Mouse (Mus musculus) hematopoietic stem cell, adult 5-6 weeks (primary cell): ENCODE data around the gene Sike1. TPM values are rescaled to one million over a fixed set of nuclear protein-coding genes. Genes with fewer than 3 reads are reported as not detected.

ENCODE experiments used
- ATAC-seq, 2 experiments: fragments of 125-278 bp in 1 of 2; replicated peaks in 1 of 2; 2 replicates each; pipeline ENCODE4 v1.8.0; 2016 to 2017; ENCODE audit warnings: inconsistent platforms in 2 of 2, mild to moderate bottlenecking in 2 of 2, moderate number of reproducible peaks in 2 of 2, low read depth in 1 of 2, moderate TSS enrichment in 1 of 2; ENCODE audit not compliant: low FRiP score in 2 of 2, poor library complexity in 2 of 2, severe bottlenecking in 2 of 2, insufficient read depth in 1 of 2, low TSS enrichment in 1 of 2
- total RNA-seq: library from RNA; stranded (forward); fragments of 172-1452, 232-1000 nt; gene quantifications from 2 replicates; pipeline ENCODE4 v1.2.3, GENCODE M21; 2017

The Sike1 gene
- total RNA-seq, 1 experiment from 2014 or later = 15.2 TPM

GRCm38 (mm10) chr3:103019462-103019861, 24.0 kb downstream of the Sike1 start:
- ATAC-seq = no peak

DNA sequence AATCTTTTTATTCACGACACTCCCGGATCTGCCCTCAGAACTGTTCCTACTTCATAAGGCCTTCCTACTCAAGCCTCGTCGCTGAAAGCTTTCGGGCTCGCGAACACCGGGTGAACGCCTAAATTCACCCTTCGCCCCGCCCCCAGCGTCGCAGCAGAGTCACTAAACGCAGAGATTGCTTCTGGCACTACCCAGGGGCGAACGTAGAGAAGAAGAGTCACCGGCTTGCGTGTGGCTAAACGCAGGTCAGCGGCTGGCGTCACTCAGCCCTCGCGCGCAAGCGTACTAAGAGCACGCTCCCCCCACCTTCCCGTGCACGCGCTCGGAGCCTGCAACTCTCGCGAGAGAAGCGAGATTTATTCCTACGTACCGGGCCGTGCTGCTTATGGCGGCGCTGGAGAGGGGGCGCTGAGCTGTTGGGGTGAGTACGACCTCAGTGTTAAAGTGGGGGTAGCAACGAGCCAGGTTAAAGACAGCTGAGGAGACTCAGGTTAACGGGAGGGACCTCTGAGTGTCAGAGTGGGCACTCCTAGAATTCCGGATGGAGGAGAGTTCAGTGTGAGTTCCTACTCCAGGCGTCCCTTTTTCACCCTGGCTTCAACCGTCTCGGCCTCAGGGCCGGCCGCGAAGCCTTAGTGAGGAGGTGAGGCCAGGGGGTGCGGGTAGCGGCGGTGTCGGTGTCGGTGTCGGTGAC, 24.9 kb downstream of the Sike1 start, which contains the start of gene Csde1:
TSS of gene Csde1 (plus strand) at position 178 of the 694 bp plus-strand sequence.
- ATAC-seq = peak; percentile 85 to 92

GRCm38 (mm10) chr3:103020943-103021638, 25.6 kb downstream of the Sike1 start:
- ATAC-seq = peak; percentile 80 to 89

GRCm38 (mm10) chr3:103026174-103026573, 30.7 kb downstream of the Sike1 start:
- no peak for ATAC-seq

- ATAC-seq = no peak
Observed at GRCm38 (mm10) chr3:103040285-103040684, 44.8 kb downstream of the Sike1 start.

DNA sequence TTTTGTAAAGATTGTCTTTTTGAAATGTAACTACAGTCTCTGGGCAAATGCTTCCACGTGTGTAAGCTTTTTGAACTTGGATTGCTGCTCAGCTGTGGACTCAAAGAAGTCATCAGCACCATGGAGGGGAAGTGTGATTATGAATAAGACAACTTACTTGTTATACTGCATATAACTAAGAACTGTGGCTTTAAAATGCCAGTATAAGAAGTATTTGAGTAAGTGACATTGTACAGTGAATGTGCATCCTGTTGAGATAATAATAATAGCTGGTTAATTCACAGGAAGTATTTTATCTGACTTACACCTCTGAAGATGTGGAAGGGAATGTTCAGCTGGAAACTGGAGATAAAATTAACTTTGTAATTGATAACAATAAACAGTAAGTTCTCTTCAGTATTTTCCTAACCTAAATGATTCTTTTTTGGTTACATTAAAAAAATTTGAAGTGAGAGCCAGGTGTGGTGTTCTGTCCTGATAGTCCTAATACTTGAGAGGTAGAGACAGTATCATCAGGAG, 45.4 kb downstream of the Sike1 start:
- ATAC-seq = no peak

GRCm38 (mm10) chr3:103056016-103056595, 60.6 kb downstream of the Sike1 start:
- no peak for ATAC-seq

DNA sequence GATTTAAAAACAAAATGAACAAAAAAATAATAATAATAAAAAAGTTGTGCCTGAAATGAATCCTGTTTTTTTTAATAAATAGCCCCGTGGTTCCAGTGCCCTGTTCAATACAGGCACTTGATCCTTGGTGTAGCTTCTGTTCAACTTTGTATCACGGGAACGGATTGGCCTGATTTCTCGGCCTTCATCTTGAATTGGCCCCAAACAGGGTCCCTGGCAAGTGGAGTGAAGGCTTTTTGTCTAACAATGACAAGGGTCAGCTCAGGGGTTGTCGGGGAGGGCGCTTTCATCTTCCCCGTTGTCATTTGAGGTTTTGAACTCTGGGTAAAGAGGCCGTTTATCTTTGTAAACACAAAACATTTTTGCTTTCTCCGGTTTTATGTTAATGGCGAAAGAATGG, 62.2 kb downstream of the Sike1 start:
- peak in 1 of 2 experiments; percentile 7; a peak in 1 of 4 replicates for ATAC-seq

Other genes starting within 250 kb of the Sike1 start
- not detected in 2 replicates for gene Tshb, start 213.0 kb upstream of the Sike1 start, total RNA-seq
- not detected in 2 replicates for gene Sycp1, start 59.6 kb upstream of the Sike1 start, total RNA-seq
- gene Nr1h5, start 31.6 kb upstream of the Sike1 start, total RNA-seq = not detected in 2 replicates
- 647 and 780 TPM in 2 replicates for gene Csde1, start 24.7 kb downstream of the Sike1 start, total RNA-seq
- 82.8 and 104 TPM in 2 replicates for gene Nras, start 62.6 kb downstream of the Sike1 start, total RNA-seq
- gene Ampd1, start 78.3 kb downstream of the Sike1 start, total RNA-seq = not detected in 2 replicates
- gene Dennd2c, start 106.9 kb downstream of the Sike1 start, total RNA-seq = 1.6 and 1.8 TPM in 2 replicates
- 169 and 219 TPM in 2 replicates for gene Bcas2, start 175.9 kb downstream of the Sike1 start, total RNA-seq